Mouse (Mus musculus) lung, embryonic 15.5 days (tissue): Measurements from ENCODE around the gene Cnbd2. TPM values are rescaled to one million over a fixed set of nuclear protein-coding genes. Genes with fewer than 3 reads are reported as not detected.
"Not testable (repeated sequence)": the region's sequence is repeated elsewhere in the genome, so short reads cannot be mapped to it uniquely, and the experiment has no call there.

ENCODE experiments used
- ATAC-seq: fragments of 200-750 bp; cut with Nextera tagmentation; 2 replicates; pipeline ENCODE4 v1.8.0; 2017; ENCODE audit warnings: moderate number of reproducible peaks, borderline replicate concordance; ENCODE audit not compliant: low FRiP score, low TSS enrichment; ENCODE audit errors: extremely low read depth
- H3K27ac ChIP-seq: fragments of 300-500 bp; sonication (generic); 2 replicates; pipeline ENCODE4 v1.5.1; 2015; ENCODE audit warnings: moderate library complexity, mild to moderate bottlenecking, inconsistent platforms
- H3K27me3 ChIP-seq: fragments of 300-500 bp; sonication (generic); 2 replicates; pipeline ENCODE4 v1.6.1; 2015; ENCODE audit warnings: inconsistent platforms
- H3K36me3 ChIP-seq: fragments of 300-500 bp; sonication (generic); 2 replicates; pipeline ENCODE4 v1.6.1; 2015; ENCODE audit warnings: inconsistent platforms
- H3K4me1 ChIP-seq: fragments of 300-500 bp; sonication (generic); 2 replicates; pipeline ENCODE4 v1.6.1; 2015; ENCODE audit warnings: inconsistent platforms
- H3K4me2 ChIP-seq: fragments of 300-500 bp; sonication (generic); 2 replicates; pipeline ENCODE4 v1.6.1; 2015; ENCODE audit warnings: inconsistent platforms, mild to moderate bottlenecking, moderate library complexity
- H3K4me3 ChIP-seq: fragments of 300-500 bp; sonication (generic); 2 replicates; pipeline ENCODE4 v1.5.1; 2015; ENCODE audit warnings: mild to moderate bottlenecking, inconsistent platforms
- H3K9ac ChIP-seq: fragments of 300-500 bp; sonication (generic); 2 replicates; pipeline ENCODE4 v1.6.1; 2015; ENCODE audit warnings: inconsistent platforms
- H3K9me3 ChIP-seq: fragments of 300-500 bp; sonication (generic); 2 replicates; pipeline ENCODE4 v1.6.1; 2016; ENCODE audit warnings: inconsistent platforms
- WGBS: fragments of 180-500 bp; shearing (Covaris S2); methylation state at CpG from one replicate; pipeline ENCODE4 v1.1.7; 2015; 5-methylcytosine and 5-hydroxymethylcytosine counted together
- polyA plus RNA-seq: library from polyadenylated mRNA; unstranded; fragments of >200 nt; fragmentation: Nextera tagmentation; extraction: Ambion mirVana; gene quantifications from 2 replicates; pipeline ENCODE4 v1.2.1, GENCODE M21; 2015

The Cnbd2 gene
- polyA plus RNA-seq, 1 experiment from 2014 or later: 4.0 TPM

- Histone ChIP-seq H3K4me2 (no peak overlapping the region), H3K27me3 (no peaks in the 10 kb centered on the region), H3K9ac (no peak overlapping the region), H3K36me3 (no peaks in the 10 kb centered on the region), H3K4me1 (no peaks in the 10 kb centered on the region), H3K27ac (no peak overlapping the region), H3K9me3 (no peaks in the 10 kb centered on the region), H3K4me3 (no peak overlapping the region)
- 94% methylated on average over 4 of the region's 4 CpGs for WGBS
- no peak for ATAC-seq
These were observed 37.3 kb downstream of the Cnbd2 start for GRCm38 (mm10) chr2:156349286-156349848.

- Histone ChIP-seq H3K27ac (no peak overlapping the region), H3K9me3 (no peaks in the 10 kb centered on the region), H3K4me1 (no peaks in the 10 kb centered on the region), H3K4me2 (no peak overlapping the region), H3K27me3 (no peaks in the 10 kb centered on the region), H3K4me3 (no peak overlapping the region), H3K9ac (no peak overlapping the region), H3K36me3 (no peaks in the 10 kb centered on the region)
- ATAC-seq: no peak
- WGBS: 83% methylated on average over 7 of the region's 7 CpGs
These were observed 39.1 kb downstream of the Cnbd2 start for GRCm38 (mm10) chr2:156351243-156351642.

- Histone ChIP-seq H3K9me3 (no peaks in the 10 kb centered on the region), H3K27ac (no peak overlapping the region), H3K4me3 (no peak overlapping the region), H3K4me2 (no peak overlapping the region), H3K36me3 (no peaks in the 10 kb centered on the region), H3K27me3 (no peaks in the 10 kb centered on the region), H3K4me1 (no peaks in the 10 kb centered on the region), H3K9ac (no peak overlapping the region)
- ATAC-seq: no peak
- WGBS: 75% methylated on average over 8 of the region's 8 CpGs
These were observed 40.5 kb downstream of the Cnbd2 start for GRCm38 (mm10) chr2:156352413-156353165.

GRCm38 (mm10) chr2:156353265-156353692, 41.2 kb downstream of the Cnbd2 start:
- no peaks in the 10 kb centered on the region for H3K9me3 ChIP-seq
- ATAC-seq: no peak
- H3K4me1 ChIP-seq: no peaks in the 10 kb centered on the region
- H3K27ac ChIP-seq: no peak overlapping the region
- no peaks in the 10 kb centered on the region for H3K27me3 ChIP-seq
- 24% methylated on average over 7 of the region's 7 CpGs for WGBS
- H3K4me3 ChIP-seq: no peak overlapping the region
- H3K9ac ChIP-seq: no peak overlapping the region
- H3K4me2 ChIP-seq: no peak overlapping the region
- H3K36me3 ChIP-seq: no peaks in the 10 kb centered on the region

- no peak for ATAC-seq
- H3K27me3 ChIP-seq: no peaks in the 10 kb centered on the region
- H3K4me3 ChIP-seq: no peak overlapping the region
- H3K36me3 ChIP-seq: no peaks in the 10 kb centered on the region
- H3K4me2 ChIP-seq: no peak overlapping the region
- WGBS: 67% methylated on average over 7 of the region's 7 CpGs
- no peaks in the 10 kb centered on the region for H3K4me1 ChIP-seq
- no peak overlapping the region for H3K9ac ChIP-seq
- H3K9me3 ChIP-seq: no peaks in the 10 kb centered on the region
- H3K27ac ChIP-seq: no peak overlapping the region
These were observed 43.9 kb downstream of the Cnbd2 start for GRCm38 (mm10) chr2:156356031-156356430.

- H3K9ac ChIP-seq: no peak overlapping the region
- WGBS: 47% methylated on average over 3 of the region's 3 CpGs
- H3K4me3 ChIP-seq: no peak overlapping the region
- H3K27ac ChIP-seq: no peak overlapping the region
- H3K27me3 ChIP-seq: no peaks in the 10 kb centered on the region
- no peaks in the 10 kb centered on the region for H3K9me3 ChIP-seq
- ATAC-seq: no peak
- no peaks in the 10 kb centered on the region for H3K36me3 ChIP-seq
- no peaks in the 10 kb centered on the region for H3K4me1 ChIP-seq
- no peak overlapping the region for H3K4me2 ChIP-seq
These were observed 56.4 kb downstream of the Cnbd2 start for GRCm38 (mm10) chr2:156368465-156368864.

- Histone ChIP-seq H3K4me1 (no peaks in the 10 kb centered on the region), H3K4me3 (no peak overlapping the region), H3K36me3 (no peaks in the 10 kb centered on the region), H3K27me3 (no peaks in the 10 kb centered on the region), H3K27ac (no peak overlapping the region), H3K9ac (no peak overlapping the region), H3K4me2 (no peak overlapping the region), H3K9me3 (no peaks in the 10 kb centered on the region)
- WGBS: 60% methylated on average over 7 of the region's 7 CpGs
- ATAC-seq: no peak
These were observed 58.8 kb downstream of the Cnbd2 start for GRCm38 (mm10) chr2:156370896-156371295.

- H3K27ac ChIP-seq: no peak overlapping the region
- no peak overlapping the region for H3K9ac ChIP-seq
- no peak overlapping the region for H3K4me3 ChIP-seq
- H3K36me3 ChIP-seq: no peaks in the 10 kb centered on the region
- no peak overlapping the region for H3K4me2 ChIP-seq
- H3K9me3 ChIP-seq: no peaks in the 10 kb centered on the region
- 81% methylated on average over 7 of the region's 7 CpGs for WGBS
- no peaks in the 10 kb centered on the region for H3K27me3 ChIP-seq
- ATAC-seq: no peak
- H3K4me1 ChIP-seq: no peaks in the 10 kb centered on the region
These were observed 64.9 kb downstream of the Cnbd2 start for GRCm38 (mm10) chr2:156376956-156377355.

- Histone ChIP-seq H3K4me1 (no peaks in the 10 kb centered on the region), H3K9me3 (no peaks in the 10 kb centered on the region), H3K27ac (no peak overlapping the region), H3K4me3 (no peak overlapping the region), H3K27me3 (no peaks in the 10 kb centered on the region), H3K36me3 (no peaks in the 10 kb centered on the region), H3K9ac (no peak overlapping the region), H3K4me2 (no peak overlapping the region)
- 83% methylated on average over 10 of the region's 10 CpGs for WGBS
- ATAC-seq: no peak
These were observed 67.8 kb downstream of the Cnbd2 start for GRCm38 (mm10) chr2:156379929-156380328.

- Histone ChIP-seq H3K4me3 (no peak overlapping the region), H3K27me3 (no peaks in the 10 kb centered on the region), H3K9ac (no peak overlapping the region), H3K36me3 (no peaks in the 10 kb centered on the region), H3K27ac (no peak overlapping the region), H3K4me1 (no peaks in the 10 kb centered on the region), H3K9me3 (no peaks in the 10 kb centered on the region), H3K4me2 (no peak overlapping the region)
- ATAC-seq: no peak
- WGBS: 78% methylated on average over 4 of the region's 4 CpGs
These were observed 69.3 kb downstream of the Cnbd2 start for GRCm38 (mm10) chr2:156381350-156381749.

- not testable (repeated sequence) for H3K36me3 ChIP-seq, H3K27ac ChIP-seq, H3K9me3 ChIP-seq, H3K27me3 ChIP-seq, H3K4me1 ChIP-seq
- Histone ChIP-seq H3K4me2 (peak overlapping the region; percentile 47), H3K4me3 (peak overlapping the region; percentile 39), H3K9ac (0 out of 2 replicates have a peak overlapping the region, but pooled peaks have one; percentile 29)
- peak; percentile 91 for ATAC-seq
- WGBS: 0% methylated on average over 17 of the region's 63 CpGs
These were observed 80.5 kb downstream of the Cnbd2 start for GRCm38 (mm10) chr2:156392461-156393154.
